Mouse (Mus musculus): ENCODE measurements around the gene Pycr2. TPM values are rescaled to one million over a fixed set of nuclear protein-coding genes. Genes with fewer than 3 reads are reported as not detected.
A peak's percentile ranks its signal among the peaks of the same experiment; 100 is the strongest.

Pycr2 gene
- total RNA-seq, 2 experiments from 2014 or later, result 42.9 to 45.6 TPM

GRCm38 (mm10) chr1:180940776-180941460, 36.8 kb downstream of the Pycr2 start:
- no peak for DNase-seq

GRCm38 (mm10) chr1:180941726-180942125, 37.6 kb downstream of the Pycr2 start:
- DNase-seq, result peak in 1 of 2 experiments; percentile 66

GRCm38 (mm10) chr1:180942166-180943031, 38.3 kb downstream of the Pycr2 start, which contains the start of gene Tmem63a:
Gene Tmem63a, plus strand, starts transcription at chr1:180942344.
- peak; percentile 83 to 84 for DNase-seq

- DNase-seq, result peak in 1 of 2 experiments; percentile 29
Observed at GRCm38 (mm10) chr1:180943032-180943644, 39.0 kb downstream of the Pycr2 start.

- peak; percentile 65 to 73 for DNase-seq
Observed at GRCm38 (mm10) chr1:180943896-180944295, 39.8 kb downstream of the Pycr2 start.

GRCm38 (mm10) chr1:180944553-180944952, 40.5 kb downstream of the Pycr2 start:
- DNase-seq, result peak; percentile 34 to 59

GRCm38 (mm10) chr1:180945001-180945980, 41.2 kb downstream of the Pycr2 start:
- DNase-seq, result peak; percentile 67 to 68

GRCm38 (mm10) chr1:180946448-180946847, 42.4 kb downstream of the Pycr2 start:
- peak; percentile 84 to 87 for DNase-seq

- peak in 1 of 2 experiments; percentile 52 for DNase-seq
Observed at GRCm38 (mm10) chr1:180952085-180952746, 48.1 kb downstream of the Pycr2 start.

- no peak for DNase-seq
Observed at GRCm38 (mm10) chr1:180952808-180953207, 48.7 kb downstream of the Pycr2 start.

GRCm38 (mm10) chr1:180956401-180956800, 52.3 kb downstream of the Pycr2 start:
- DNase-seq, result no peak

- DNase-seq, result peak; percentile 60 to 73
Observed at GRCm38 (mm10) chr1:180956973-180957381, 52.9 kb downstream of the Pycr2 start.

Other genes with a start within 250 kb of the Pycr2 start
- gene Mixl1, start 207.3 kb upstream of the Pycr2 start, total RNA-seq (2021), result not detected
- gene Acbd3, start 178.2 kb upstream of the Pycr2 start, total RNA-seq (2021), result 10 to 100 TPM; 48.6 to 54.3 TPM
- gene H3f3a, start 90.3 kb upstream of the Pycr2 start, total RNA-seq (2021), result 100 to 1,000 TPM; 680 to 813 TPM
- 10 to 100 TPM; 24.6 to 30.5 TPM for gene Sde2, start 53.2 kb upstream of the Pycr2 start, total RNA-seq (2021)
- 1 to 10 TPM in 1 of 2 experiments, under 1 TPM in 1; 0.43 to 1.2 TPM for gene Lefty2, start 11.2 kb upstream of the Pycr2 start, total RNA-seq (2021)
- gene Lefty1, start 30.7 kb downstream of the Pycr2 start, total RNA-seq (2021), result 1 to 10 TPM; 3.4 to 9.0 TPM
- 10 to 100 TPM; 52.6 to 80.8 TPM for gene Tmem63a, start 38.1 kb downstream of the Pycr2 start, total RNA-seq (2021)
- 100 to 1,000 TPM; 139 to 160 TPM for gene Ephx1, start 116.6 kb downstream of the Pycr2 start, total RNA-seq (2021)
- gene 9130409I23Rik, start 146.9 kb downstream of the Pycr2 start, total RNA-seq (2021), result not detected
- gene Nvl, start 239.9 kb downstream of the Pycr2 start, total RNA-seq (2021), result 10 to 100 TPM; 15.8 to 18.8 TPM
- 10 to 100 TPM; 46.1 to 60.5 TPM for gene Cnih4, start 240.4 kb downstream of the Pycr2 start, total RNA-seq (2021)

Data from adrenal gland, postnatal 36 days (tissue).